Mouse (Mus musculus) activated CD4-positive, CD25-positive, alpha-beta regulatory T cell, adult 4 months (primary cell): Measurements from ENCODE around the gene Mark2. TPM values are rescaled to one million over a fixed set of nuclear protein-coding genes. Genes with fewer than 3 reads are reported as not detected.

Experiments
- ATAC-seq: one replicate; pipeline ENCODE4 v1.8.0; 2017
- polyA plus RNA-seq, 2 experiments: library from polyadenylated mRNA; unstranded; fragments of 100-300 nt; shearing (Covaris generic); gene quantifications; one replicate each; pipeline ENCODE4 v1.2.1; 2017

Gene Mark2
- polyA plus RNA-seq, 2 experiments from 2014 or later: 53.4 to 69.8 TPM

- peak; percentile 63 for ATAC-seq
These were observed 47.4 kb downstream of the Mark2 start for GRCm38 (mm10) chr19:7294098-7294876.

- no peak for ATAC-seq
These were observed 49.5 kb downstream of the Mark2 start for GRCm38 (mm10) chr19:7291958-7292709.

- ATAC-seq: no peak
These were observed 51.9 kb downstream of the Mark2 start for GRCm38 (mm10) chr19:7289767-7290166.

DNA sequence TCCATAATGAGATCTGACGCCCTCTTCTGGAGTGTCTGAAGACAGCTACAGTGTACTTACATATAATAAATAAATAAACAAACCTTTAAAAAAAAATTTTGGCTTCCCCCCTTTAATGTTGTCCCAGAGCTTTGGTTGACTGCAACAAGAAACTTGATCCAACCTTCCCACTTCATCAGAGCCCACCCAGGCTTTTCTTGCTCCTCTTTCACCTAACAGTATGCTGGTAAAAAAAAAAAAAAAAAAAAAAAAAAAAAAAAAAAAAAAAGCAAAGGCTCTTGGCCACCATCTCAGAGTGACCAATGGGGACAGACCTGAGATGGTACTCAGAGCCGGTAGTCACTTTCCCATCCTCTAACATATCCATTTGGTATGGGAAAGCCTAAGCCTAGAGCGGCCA, 53.4 kb downstream of the Mark2 start:
- no peak for ATAC-seq

DNA sequence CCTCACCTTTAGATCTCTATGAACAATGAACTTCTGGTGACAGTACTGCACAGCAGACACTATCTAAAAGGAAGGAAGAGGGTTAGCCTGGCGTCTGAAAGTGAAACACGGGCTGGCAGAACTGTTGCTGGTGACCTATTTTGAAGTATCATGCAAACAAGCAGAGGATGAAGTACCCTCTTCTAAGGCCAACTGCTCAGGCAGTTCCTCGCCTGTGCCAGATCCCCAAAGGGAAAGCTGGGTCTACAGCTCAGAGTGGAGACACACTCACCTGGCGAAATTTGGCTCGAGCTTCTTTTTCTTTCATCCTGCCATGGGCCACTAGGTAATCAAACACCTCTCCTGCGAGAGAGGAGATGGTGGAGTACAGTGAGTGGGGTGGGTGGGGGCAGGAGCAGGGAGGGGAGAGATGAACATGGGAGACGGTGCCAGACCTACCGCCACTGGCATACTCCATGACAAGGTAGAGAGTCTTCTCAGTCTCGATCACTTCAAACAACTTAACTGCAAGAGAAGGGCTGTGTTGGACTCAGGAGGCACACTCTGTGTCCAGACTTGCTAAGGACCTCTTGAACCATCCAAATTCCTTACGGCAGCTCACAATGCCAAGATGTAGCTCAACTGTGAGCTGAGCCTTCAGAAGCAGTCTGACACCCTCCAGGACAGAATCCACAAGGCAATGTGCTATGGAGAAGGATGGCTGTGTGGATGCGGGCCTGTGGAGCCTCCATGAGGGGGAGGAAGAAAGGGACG, 54.9 kb downstream of the Mark2 start:
- no peak for ATAC-seq

DNA sequence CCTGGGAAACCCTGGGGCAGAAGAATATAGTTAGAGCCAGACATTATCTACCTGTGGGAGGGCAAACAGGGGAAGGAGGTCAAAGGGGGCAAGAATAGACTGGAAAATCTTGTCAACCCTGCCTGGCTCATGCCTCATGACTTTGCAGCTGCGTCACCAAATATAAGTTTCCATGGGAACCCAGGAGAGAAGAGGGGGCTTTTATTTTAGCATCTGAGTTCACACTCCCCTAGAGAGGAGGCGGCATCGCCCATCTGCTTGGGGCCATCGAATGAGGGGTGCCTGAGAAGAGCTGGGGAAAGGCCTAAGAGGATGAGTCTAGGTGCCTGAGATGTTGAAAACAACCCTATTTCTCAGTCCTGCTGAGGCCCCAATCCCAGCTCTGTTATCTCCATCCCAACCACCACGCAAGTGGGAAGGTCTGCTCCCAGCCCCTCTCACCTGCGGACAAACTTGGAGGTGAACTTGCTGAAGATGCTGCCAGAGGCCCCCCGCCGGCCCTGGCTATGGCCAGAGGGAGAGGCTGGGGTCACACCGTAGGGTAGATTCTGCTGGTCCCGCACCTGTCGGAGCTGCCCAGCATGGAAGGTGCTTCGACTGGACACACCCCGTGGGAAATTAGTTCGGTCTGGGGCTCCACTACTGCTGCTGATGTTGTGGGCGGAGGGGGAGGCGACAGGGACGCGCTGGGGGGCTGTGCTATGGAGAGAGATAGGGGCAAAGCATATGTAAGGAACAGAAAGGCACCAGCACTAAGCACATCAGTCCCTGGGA, 60.9 kb downstream of the Mark2 start:
- ATAC-seq: no peak

DNA sequence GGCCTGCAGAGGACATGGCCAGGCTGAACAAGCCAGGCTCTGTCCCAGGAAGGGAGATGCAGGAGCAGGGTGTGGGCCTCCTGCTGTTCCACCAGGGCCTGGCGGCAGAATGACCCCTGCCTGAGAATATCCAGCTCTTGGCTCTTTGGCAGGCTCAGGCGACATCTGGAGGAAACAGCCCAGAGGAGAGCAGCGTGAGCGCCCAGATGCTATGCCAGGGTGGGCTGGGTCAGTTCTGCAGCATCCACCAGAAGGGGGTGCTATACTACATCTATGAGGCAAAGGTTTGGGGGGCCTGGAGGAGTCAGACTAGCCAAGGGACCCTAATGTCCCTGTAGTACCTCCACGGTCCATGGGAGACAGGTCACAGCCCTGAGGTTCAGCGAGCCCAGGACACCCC, 62.5 kb downstream of the Mark2 start:
- no peak for ATAC-seq

GRCm38 (mm10) chr19:7278200-7278906, 63.3 kb downstream of the Mark2 start:
- ATAC-seq: no peak

- ATAC-seq: no peak
These were observed 64.9 kb downstream of the Mark2 start for GRCm38 (mm10) chr19:7276796-7277195.

DNA sequence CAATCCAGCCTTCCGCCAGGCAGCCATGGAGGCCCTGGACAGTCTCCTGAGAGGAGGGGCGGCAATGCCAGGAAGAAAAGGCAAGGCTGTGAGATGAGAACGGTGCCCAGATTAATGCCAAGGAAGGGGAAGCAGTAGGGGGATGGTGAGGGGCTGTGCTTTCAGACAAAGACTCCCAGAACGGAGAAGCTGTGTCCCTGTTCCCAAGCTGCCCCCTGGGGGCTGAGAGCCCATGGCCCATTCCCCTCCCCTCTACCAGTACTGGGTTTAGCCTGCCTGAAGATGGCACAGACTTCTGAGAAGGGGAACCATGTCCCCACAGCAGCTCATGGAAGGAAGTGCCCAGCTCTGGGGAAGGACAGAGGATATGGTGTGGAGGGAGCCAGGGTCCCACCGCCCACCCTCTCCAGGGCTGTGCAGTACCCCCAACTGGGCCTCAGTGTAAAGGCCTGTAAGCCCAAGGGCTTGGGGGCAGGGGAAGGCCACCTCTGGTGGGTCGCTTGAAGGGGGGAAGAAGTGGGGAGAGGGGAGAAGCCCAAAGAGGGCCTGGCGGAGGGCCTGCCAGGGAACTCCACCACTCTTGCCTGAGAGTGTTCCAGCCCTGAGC, 65.5 kb downstream of the Mark2 start:
- no peak for ATAC-seq

DNA sequence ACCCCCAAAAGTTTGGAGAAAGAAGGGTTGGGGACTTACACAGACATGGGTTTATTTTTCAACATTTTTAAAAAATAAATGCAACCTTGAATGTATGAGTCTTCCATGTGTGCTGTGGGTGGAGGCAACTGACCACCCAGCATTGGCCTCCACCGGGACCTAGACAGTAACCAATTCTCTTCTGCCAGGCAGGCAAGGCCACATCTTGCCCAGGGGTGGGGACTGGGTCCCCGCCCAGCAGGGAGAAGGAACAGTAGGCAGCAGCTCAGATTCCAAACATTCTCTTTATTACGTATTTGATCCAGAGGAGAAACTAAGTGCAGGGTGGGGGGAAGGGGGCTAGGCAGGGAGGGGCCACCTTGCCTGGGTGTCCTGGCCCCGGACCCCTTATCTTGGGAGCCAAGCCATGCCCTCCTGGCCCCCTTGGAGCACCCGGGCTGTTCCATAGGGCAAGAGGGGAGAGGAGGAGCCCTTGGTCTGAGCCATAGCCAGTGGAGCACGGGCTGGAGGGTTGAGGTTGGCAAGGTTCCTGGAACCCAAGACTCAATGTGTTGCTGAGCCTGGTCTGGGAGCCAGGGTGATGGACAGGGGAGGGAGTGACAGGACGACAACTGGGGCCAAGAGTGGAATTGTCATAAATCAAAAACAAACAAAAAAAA, 66.4 kb downstream of the Mark2 start:
- no peak for ATAC-seq

DNA sequence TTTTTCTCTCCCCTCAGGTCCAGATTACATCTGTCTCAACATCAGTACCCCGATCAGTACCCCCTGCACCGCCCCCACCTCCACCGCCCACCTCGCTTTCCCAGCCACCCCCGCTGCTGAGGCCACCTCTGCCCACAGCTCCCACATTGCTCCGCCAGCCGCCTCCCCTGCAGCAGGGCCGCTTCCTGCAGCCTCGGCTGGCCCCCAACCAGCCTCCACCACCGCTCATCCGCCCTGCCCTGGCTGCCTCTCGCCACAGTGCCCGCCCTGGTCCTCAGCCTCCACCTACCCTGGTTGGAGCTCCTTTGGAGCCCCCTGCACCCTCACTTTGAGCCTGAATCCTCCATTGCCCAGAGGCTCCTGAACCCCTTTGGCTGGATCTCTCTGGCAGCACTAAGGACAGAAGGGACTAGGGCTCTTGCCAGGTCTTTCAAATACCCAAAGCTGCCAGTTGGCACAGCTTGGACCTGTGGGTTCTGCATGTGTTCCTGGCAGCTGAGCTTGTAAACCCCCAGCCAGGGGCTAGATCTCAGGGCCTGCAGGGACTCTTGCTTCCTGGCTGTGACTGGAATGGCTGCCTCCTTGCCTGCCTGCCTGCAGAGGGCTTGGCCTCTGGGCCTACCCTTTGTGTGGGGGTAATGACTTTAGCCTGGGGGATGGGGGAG, 67.2 kb downstream of the Mark2 start:
- ATAC-seq: no peak

DNA sequence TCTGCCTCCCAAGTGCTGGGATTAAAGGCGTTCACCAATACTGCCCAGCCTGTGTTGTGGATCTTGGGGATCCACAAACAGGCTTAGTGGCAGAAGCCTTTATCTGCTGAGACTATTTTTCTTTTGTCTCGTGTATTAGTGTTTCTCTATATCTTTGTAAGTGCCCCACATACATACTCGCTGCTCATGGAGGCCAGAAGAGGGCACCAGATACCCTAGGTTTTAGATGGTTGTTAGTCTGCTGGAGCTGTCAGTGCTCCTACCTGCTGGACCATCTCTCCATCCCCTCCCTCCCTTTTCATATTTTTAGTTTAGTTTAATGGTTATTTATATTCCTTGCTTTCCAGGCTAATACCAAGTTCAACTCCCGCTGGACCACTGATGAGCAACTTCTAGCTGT, 68.2 kb downstream of the Mark2 start:
- no peak for ATAC-seq

DNA sequence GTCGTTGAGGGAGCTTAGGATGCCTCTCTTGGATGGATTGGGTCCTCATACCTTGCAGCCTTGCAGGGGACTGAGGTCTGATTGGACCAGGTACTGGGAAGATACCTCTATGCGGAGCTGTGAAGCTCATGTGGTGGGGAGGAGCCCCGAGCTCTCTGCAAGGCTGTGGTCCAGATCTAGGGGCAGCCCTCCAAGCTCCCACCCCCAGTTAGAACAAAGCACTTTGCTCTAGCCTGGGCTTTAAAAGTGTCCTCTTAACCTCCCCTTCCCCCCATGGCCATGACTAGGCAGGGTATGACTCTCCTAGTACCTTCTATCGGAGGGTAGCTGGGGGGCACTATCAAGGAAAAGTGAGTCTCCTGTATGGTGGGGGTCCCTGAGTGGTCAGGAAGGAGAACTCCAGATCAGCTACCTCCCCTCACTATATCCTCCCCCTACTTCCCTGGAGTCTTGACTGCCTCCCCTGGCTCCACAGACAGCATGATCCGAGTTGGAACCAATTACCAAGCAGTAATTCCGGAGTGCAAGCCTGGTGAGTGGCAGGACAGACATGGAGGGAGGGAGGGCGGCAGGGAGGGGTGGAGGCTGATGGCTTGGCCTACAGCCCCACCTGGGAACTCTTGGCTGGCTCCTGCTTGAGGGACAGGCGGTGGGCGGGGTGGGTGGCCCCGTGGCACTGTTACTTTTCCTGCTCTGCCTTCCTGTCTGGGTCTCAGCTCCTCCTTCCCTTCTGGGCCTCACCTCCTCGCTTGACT, 72.2 kb downstream of the Mark2 start:
- no peak for ATAC-seq

DNA sequence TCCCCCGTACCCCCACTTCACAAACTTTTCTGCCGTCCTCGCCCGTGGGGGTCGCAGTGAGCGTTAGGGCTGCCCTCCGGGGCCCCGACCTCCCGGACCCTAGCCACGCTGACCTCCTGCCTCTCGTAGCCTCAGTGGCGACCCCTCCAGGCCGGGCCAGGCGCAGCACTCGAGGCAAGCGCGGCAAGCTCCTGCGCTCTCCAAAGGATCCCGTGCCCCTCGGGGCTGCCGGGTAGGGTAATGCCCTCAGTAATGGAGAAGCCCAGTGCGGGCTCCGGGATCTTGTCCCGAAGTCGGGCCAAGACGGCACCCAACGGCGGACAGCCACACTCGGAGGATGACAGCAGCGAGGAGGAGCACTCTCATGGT, 73.0 kb downstream of the Mark2 start:
- ATAC-seq: no peak

DNA sequence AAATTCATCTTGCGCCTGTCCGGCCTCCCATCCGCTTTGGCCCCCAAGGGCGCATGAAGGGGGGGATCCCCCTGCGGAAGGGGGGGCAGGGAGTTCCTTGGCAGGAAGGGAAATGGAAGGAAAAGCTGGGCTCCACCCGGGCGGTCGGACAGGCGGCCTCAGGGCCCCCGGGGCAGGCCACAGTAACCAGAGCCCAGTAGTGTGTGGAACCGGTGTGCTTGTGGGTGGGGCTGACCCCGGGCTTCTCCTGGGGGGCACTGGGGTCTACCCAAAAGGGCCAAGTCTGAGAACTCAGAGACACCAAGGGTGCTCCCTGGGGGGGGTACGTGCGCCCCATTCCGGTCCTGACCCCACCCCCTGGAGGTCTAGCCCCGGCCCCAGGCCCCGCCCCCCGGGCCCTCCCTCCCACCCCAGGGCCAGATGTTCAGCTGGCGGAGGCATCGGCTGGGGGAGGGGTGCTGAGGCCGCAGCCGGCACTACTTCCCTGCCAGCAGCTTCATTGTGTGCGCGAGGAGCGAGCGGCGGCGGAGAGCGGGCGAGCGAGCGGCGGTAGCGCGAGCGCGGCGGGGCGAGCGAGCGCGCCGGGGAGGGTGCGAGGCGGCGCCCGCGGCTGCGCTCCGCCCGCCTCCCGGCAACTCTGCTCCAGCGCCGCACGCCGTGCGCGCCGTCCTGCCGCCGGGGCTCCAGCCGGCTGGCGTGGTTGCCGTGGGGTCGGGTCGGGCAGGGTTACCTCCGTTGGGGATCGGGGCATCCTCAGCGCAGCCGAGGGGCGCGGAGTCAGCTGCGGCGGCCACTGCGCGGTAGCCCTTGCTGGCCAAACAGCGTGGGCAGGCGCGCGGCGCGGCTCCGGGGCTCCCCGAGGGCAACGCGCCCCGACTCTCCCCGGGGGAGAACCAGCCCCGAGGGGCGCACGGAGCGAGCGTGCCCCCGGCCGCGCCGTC, 73.6 kb downstream of the Mark2 start:
- peak; percentile 51 for ATAC-seq

DNA sequence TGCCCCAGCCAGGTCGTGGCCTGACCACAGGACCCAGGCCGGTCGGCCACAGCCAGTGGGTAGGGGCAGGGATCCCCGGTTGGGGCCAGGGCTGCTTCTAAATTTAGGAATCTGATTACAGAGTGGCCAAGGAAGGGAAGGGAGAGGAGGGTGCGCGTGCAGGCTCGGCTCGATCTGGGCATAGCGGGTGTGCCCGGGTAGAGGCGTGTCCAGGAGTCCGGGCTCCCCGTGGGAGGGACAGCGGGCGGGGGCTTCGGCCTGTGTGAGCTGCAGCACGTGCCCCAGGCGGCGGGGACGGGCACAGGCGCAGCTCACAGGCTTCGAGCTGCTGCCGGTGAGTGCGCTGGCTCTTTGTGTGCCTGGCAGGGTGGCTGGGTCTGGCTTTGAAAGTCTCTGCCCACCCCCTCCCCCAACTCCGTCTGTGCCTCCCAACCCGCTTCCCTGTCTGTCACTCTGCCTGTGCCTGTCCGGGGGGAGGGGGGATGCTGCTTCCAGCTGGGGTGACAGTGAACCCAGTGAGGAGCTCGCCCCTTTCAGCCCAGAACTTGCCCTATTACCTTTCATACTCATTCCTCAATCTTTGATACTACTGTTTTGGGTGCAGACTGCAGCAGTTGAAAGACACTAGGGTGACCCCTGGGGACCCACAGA, 74.4 kb downstream of the Mark2 start, which contains the start of gene Rcor2:
Rcor2 (plus strand) TSS at position 235 of the 651 bp plus-strand sequence.
- ATAC-seq: no peak

DNA sequence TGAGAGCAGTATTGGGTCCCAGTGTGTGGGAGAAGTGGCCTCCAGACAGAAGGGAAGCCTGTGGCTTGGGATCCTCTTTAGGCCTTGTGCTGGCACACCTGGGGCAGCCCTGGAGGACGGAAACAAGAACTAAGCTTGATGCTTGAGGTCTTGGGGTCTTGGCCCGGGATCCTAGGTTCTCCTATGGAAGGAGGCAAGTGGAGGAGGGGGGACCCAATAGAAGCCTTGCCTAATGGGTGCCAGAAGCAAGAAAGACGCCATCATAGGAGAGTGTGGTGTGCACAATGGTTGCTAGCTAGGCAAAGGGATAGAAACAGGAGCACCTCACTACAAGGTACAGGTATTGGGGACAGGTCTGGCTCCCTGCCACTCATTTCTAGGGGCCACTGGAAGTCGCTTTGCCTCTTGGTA, 75.2 kb downstream of the Mark2 start:
- ATAC-seq: no peak
